Mouse (Mus musculus) adipocyte (in vitro differentiated cells): Measurements from ENCODE around the gene Fcer1g.

Source experiments
- DNase-seq: peaks from one replicate; pipeline ENCODE4 v3.0.0-alpha.2; 2016; ENCODE audit warnings: low spot score

Gene Fcer1g

DNA sequence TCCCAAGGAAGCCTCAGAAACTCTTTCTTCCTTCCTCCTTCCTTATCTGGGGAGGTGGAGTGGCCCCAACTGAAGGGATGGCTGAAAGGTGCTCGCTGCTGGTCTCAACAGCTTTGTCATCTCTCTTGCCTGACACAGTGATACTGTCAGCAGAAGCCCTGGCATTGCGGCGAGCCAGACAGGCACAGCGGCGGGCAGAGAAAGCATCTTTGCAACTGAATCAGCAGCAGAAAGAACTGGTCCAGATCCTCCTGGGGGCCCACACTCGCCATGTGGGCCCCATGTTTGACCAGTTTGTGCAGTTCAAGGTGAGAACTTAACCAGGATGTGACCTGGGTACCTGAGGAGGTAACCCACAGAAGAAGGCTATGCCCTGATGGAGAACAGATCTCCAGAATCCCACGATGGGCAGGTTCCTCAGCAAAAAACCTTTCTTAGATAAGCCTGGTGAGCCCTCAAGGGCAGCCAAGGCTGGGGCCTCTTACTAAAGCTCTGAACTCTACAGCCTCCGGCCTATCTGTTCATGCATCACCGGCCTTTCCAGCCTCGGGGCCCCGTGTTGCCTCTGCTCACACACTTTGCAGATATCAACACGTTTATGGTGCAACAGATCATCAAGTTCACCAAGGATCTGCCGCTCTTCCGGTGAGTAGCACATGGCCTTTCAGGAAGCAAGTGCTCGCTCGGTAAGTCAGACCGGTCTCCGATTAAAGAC lies 17.8 kb downstream of the Fcer1g start:
- DNase-seq, result no peak

DNA sequence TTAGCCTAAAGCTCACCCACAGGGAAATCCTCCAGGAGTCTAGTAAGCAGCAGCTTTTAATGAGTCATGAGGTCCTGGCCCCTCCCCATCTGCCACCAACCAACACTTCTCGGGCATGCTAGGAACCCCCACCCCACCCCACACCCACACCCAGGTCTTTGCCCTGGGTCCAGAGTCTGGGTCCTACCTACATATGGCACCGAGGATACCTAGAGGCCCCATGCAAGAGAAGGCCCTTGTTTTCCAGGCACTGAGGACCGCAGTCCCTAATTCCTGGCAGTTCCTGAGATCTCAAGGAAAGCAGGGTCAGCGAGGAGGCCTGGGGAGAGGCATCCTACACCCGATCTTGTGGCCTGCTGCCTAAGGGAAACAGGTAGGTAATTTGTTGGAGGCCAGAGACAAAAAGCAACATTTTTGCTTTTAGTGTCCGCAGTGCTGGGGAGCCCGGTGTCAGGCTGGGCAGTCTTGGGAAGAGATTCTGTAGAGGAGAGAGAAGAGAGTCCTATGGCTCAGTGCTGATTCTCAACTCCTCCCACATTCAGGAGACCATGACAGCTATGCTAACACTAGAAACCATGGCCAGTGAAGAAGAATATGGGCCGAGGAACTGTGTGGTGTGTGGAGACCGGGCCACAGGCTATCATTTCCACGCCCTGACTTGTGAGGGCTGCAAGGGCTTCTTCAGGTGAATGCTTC lies 20.2 kb downstream of the Fcer1g start, which contains the start of gene Nr1i3:
TSS of gene Nr1i3 (plus strand) at position 170 of the 696 bp plus-strand sequence.
- DNase-seq, result no peak

DNA sequence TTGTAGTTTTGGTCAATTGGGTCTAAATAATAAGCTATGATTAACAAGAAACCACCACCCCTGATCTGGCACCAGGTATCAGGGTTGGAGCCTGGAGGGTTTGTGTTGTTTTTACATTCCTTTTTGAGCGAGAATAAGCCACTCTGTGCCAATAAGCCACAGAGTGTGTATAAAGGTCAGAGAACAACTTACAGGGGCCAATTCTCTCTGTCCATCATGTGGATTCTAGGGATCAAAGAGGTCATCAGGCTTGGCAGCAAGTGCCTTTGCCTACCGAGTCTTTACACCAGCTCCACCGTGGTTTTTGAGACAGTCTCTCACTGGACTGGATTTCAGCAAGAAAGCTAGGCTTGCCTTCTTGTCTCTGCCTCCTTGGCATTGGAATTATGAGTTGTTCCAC lies 21.3 kb downstream of the Fcer1g start:
- peak; percentile 30 for DNase-seq

GRCm38 (mm10) chr1:171209409-171209808 lies 24.8 kb downstream of the Fcer1g start:
- no peak for DNase-seq

GRCm38 (mm10) chr1:171205704-171206493 lies 28.3 kb downstream of the Fcer1g start:
- no peak for DNase-seq

GRCm38 (mm10) chr1:171204249-171204644 lies 29.9 kb downstream of the Fcer1g start:
- DNase-seq, result no peak

DNA sequence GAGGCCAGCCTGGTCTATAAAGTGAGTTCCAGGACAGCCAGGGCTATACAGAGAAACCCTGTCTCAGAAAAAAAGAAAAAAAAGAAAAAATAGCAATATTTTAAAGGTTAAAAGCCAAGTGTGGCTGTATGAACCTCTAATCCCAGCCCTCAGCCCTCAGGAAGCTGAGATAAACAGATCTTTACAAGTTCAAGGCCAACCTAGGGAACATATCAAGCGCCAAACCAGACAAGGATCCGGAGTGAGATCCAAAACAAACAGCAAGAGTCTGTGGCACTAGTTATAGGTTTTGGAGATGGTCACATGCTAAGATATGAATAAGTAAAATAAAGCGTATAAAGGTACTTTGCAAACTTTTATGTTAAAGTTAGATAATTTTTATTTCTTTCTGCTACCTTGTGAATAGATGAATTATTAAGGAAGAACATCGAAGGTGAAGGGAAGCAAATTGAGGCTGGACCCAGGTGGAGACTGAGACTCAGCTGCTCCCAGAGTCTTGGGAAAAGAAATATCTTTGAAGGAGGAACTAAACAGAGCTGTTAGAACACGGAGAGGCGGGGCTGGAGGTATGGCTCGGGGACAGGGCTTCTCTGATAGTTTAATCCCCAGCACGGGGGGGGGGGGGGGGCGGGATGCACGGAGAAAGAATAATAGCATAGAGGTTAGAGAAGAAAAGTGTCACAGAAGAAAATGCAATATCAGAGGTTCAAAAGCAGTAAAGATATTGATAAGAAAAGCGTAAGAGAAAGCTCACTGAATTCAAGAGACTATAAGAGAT lies 30.5 kb downstream of the Fcer1g start:
- no peak for DNase-seq

DNA sequence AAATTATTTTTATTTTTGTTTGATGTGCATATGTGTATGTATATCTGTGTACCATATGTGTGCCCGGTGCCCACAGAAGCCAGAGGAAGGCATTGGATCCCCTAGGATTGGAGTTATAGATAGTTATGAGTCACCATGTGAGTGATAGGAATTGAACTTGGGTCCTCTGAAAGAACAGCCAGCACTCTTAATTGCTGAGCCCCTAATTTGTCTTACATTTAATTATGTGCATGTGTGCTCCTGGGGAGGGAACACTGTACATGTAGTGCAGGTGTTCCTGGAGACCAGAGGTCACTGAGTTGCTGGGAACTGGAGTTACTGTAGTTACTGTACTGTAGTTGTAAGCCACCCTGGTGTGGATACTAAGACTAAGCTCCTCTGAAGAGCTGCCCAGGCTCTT lies 33.4 kb downstream of the Fcer1g start:
- no peak for DNase-seq

- no peak for DNase-seq
Observed at GRCm38 (mm10) chr1:171199532-171199931, 34.6 kb downstream of the Fcer1g start.

DNA sequence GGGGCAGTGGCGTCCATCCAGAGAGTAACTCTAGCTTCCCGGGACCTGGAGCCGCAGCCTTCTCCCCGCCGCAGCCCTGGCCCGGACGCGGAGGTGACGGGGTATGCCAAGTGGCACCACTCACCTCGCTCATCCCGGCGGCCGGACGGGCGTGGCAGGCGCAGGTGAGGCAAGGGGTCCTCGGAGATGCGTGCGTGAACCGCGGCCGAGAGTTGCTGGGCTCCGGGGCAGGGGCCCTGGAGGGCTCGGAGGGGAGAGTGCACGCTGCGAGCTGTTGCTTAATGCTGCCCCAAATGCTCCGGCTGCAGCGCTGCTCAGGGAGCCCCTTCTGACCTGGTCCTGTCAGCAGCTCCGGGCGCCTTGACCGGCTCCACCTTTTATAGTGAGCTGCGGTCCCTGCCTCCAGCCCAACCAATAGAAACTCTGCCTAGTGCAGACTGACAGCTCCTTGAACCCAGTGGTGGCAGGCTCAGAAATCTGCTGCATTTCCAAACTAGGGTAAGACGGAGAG lies 38.2 kb downstream of the Fcer1g start, which contains the start of gene Pcp4l1:
TSS of gene Pcp4l1 (minus strand) at position 382 of the 511 bp plus-strand sequence.
- DNase-seq, result no peak

GRCm38 (mm10) chr1:171195046-171195822 lies 38.9 kb downstream of the Fcer1g start:
- no peak for DNase-seq

DNA sequence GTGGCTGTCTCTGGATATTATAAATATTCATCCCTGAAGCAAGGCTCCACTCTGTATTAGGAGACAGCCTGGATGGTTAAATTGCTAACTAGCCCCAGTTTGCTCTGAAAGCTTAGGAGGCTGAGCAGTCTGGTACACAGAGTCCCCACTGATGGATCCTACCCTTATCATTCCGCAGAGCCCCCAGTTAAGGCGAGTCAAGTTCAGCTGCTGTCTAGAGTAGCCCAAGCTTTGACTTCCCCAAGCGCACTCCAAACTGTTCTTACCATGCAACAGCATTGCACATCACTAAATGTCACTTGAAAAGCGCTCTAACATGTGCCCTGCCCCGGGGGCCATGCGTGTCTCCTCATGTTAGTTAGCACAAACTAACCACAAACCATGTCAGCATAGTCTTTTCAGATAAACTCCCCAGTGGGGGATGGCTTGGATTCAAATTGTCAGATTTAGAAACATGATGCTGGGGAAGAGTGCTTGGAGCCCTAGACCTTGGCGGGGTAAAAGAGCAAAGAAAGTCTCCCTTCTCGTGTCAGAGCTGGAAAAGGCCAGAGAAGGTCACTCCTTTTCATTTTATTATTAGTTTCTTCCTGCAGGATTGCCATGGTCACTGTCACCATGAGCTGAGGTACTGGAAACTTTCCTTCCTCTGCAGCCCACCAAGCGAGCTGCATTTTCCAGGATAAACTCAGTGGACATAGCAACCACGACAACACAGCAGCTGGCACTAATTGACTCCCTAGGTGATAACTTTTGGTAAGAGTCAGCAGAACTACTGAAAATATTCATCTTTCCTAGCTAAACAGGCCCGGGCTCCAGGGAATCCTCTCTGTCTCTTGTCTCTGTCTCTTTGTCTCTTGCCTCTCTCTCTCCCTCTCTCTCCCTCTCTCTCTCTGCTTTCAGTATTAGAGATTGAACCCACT lies 40.0 kb downstream of the Fcer1g start:
- DNase-seq, result no peak

- no peak for DNase-seq
Observed at GRCm38 (mm10) chr1:171193093-171193840, 40.9 kb downstream of the Fcer1g start.

DNA sequence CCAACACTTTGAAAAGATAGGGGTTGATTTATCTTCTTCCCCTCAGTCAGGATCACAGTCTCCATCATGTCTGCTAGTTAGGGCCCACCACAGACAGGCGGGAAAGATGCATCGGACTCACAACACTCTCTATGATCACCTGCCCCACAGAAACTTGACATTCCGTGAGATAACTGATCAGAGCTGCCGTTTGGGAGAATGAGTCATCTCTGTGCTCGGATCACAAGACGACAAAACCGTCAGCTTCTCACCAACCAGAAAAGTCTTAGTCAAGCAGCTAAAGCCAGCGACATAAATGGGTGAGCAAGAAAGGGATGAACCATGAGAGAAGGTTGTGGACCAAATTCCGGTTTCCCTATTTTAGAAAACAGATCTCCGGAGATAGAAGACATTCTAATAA lies 41.9 kb downstream of the Fcer1g start:
- DNase-seq, result no peak

DNA sequence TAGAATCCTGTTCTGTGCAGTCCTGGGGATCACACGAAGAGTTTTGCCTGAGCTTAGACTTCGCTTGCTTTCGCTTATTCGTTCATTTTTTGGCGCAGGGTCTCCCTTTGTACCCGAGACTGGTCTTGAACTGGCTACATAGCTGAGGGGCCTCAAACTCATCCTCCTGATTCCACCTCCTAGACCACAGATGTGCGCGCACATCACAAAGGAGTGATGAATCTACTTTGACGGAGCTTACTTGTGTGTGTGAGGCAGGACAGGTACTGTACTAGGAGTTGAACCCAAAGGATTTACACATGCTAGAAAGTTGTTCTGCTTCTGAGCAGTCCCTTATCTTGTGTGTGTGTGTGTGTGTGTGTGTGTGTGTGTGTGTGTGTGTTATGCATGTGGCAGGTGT lies 43.3 kb downstream of the Fcer1g start:
- DNase-seq, result no peak

GRCm38 (mm10) chr1:171189476-171190114 lies 44.6 kb downstream of the Fcer1g start:
- no peak for DNase-seq

GRCm38 (mm10) chr1:171189046-171189445 lies 45.1 kb downstream of the Fcer1g start:
- no peak for DNase-seq

DNA sequence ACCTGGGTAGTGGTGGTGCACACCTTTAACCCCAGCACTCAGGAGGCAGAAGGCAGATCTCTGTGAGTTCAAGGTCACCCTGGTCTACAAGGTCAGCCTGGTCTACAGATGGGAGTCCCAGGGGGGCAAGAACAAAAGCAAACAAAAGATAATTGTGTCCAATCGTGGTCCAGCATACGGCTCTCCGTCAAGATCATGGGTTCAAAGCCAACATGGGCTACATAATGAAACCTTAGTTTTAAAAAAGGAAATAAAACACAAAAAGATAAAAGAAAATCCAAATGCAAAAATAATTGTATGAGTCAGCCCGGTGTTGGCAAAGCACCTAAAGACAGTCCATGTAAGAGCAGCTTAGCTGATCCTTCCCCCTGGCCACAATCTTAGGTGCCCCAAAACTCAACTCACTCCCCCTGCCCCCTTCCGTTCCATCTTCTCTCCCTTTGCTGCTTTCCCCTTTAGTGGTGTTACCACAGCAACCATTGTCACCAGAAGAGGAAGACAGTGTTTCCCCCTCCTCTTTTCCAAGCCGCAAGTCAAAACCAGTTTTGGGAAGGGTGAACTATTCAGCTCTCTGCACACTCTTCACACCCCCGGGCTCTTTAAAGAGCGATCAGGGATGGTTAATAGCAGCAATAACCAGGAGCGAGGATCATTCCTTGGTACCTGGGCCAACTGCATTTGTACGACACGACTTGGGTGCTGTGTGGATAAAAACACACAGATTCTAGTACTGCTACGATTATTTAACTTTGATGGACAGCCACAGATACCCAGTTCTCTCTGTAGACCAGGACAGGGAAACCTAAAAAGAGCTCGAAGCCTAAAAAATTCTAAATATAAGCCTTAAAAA lies 46.1 kb downstream of the Fcer1g start:
- no peak for DNase-seq
